Mouse (Mus musculus) A20 (cell line): ENCODE measurements around the gene Med11.

ENCODE experiments used
- DNase-seq: peaks from one replicate; pipeline ENCODE4 v3.0.0-alpha.2; 2011; ENCODE audit warnings: low read depth, low spot score

The Med11 gene

GRCm38 (mm10) chr11:70451797-70452498, at the start of gene Med11:
Med11 (plus strand) TSS chr11:70451919.
- peak; percentile 98 for DNase-seq

GRCm38 (mm10) chr11:70403598-70403997, 48.1 kb upstream of the Med11 start:
- no peak for DNase-seq

- peak; percentile 96 for DNase-seq
Observed at GRCm38 (mm10) chr11:70409594-70410296, 42.0 kb upstream of the Med11 start, which contains the start of gene Pelp1. Pelp1 (minus strand) TSS chr11:70410031.

- no peak for DNase-seq
Observed at GRCm38 (mm10) chr11:70410297-70410643, 41.4 kb upstream of the Med11 start.

- DNase-seq: peak; percentile 77
Observed at GRCm38 (mm10) chr11:70412591-70412990, 39.1 kb upstream of the Med11 start.

- peak; percentile 85 for DNase-seq
Observed at GRCm38 (mm10) chr11:70413961-70414360, 37.8 kb upstream of the Med11 start.

GRCm38 (mm10) chr11:70418199-70418598, 33.5 kb upstream of the Med11 start:
- DNase-seq: peak; percentile 8

- no peak for DNase-seq
Observed at GRCm38 (mm10) chr11:70419486-70419885, 32.2 kb upstream of the Med11 start.

GRCm38 (mm10) chr11:70426598-70426997, 25.1 kb upstream of the Med11 start:
- DNase-seq: peak; percentile 45

- DNase-seq: peak; percentile 26
Observed at GRCm38 (mm10) chr11:70431574-70431973, 20.1 kb upstream of the Med11 start.

GRCm38 (mm10) chr11:70432048-70432894, 19.4 kb upstream of the Med11 start, which contains the start of gene Arrb2:
Arrb2 (plus strand) TSS chr11:70432635.
- peak; percentile 97 for DNase-seq

- DNase-seq: peak; percentile 70
Observed at GRCm38 (mm10) chr11:70432895-70433568, 18.7 kb upstream of the Med11 start.

GRCm38 (mm10) chr11:70433569-70433943, 18.2 kb upstream of the Med11 start:
- peak; percentile 72 for DNase-seq

GRCm38 (mm10) chr11:70433951-70434350, 17.8 kb upstream of the Med11 start:
- no peak for DNase-seq

GRCm38 (mm10) chr11:70435476-70435875, 16.2 kb upstream of the Med11 start:
- no peak for DNase-seq

GRCm38 (mm10) chr11:70437426-70437825, 14.3 kb upstream of the Med11 start:
- no peak for DNase-seq

- no peak for DNase-seq
Observed at GRCm38 (mm10) chr11:70438728-70439374, 12.9 kb upstream of the Med11 start.

- DNase-seq: no peak
Observed at GRCm38 (mm10) chr11:70440637-70441036, 11.1 kb upstream of the Med11 start.

GRCm38 (mm10) chr11:70441882-70442281, 9.8 kb upstream of the Med11 start:
- no peak for DNase-seq

- no peak for DNase-seq
Observed at GRCm38 (mm10) chr11:70443964-70444363, 7.8 kb upstream of the Med11 start.

GRCm38 (mm10) chr11:70444667-70445066, 7.1 kb upstream of the Med11 start:
- no peak for DNase-seq
